Mouse (Mus musculus) megakaryocyte, embryonic 14.5 days (primary cell): Measurements from ENCODE around the gene Il1rap.

Source experiments
- FLI1 ChIP-seq: IDR thresholded peaks from 2 replicates; pipeline ENCODE4 v1.6.1; 2012; ENCODE audit warnings: low read length, inconsistent platforms, mixed read lengths
- GATA1 ChIP-seq: IDR thresholded peaks from 3 replicates; pipeline ENCODE4 v1.6.1; 2012; ENCODE audit warnings: mixed read lengths, low read length, inconsistent platforms, borderline replicate concordance

DNA sequence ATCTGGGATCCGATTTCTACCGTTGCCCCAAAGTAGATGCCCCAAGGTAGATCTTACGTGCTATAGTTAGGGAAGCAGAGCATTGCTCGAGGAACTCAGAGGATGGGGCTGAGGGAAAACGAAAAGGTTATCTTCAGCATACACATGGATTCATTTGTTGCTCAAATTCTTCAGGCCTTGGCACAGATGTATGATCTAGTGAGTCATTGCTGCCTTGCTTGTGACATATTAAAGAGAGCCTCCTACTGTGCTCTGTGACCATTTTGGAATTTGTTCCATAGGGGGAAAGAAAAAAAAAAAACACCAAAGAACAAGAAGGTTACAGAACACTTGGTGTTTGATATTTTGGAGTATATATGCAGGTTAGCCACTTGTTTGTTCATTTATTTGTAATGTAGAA, 4.3 kb downstream of the Il1rap start:
- no peak for TF ChIP-seq GATA1
- TF ChIP-seq FLI1, result no peak
